Mouse (Mus musculus) lung, adult 2 months (tissue): ENCODE measurements around the gene Il6ra.

Experiments used
- CTCF ChIP-seq: fragments of 200-500 bp; IDR thresholded peaks from 2 replicates; pipeline ENCODE4 v1.5.1; 2011; ENCODE audit warnings: mild to moderate bottlenecking, low read length, control low read depth; ENCODE audit not compliant: insufficient read depth
- POLR2A ChIP-seq: fragments of 200-500 bp; IDR thresholded peaks from 2 replicates; pipeline ENCODE4 v1.6.1; 2011; ENCODE audit warnings: low read depth, mild to moderate bottlenecking, control low read depth, low read length, borderline replicate concordance; ENCODE audit errors: extremely low read depth

DNA sequence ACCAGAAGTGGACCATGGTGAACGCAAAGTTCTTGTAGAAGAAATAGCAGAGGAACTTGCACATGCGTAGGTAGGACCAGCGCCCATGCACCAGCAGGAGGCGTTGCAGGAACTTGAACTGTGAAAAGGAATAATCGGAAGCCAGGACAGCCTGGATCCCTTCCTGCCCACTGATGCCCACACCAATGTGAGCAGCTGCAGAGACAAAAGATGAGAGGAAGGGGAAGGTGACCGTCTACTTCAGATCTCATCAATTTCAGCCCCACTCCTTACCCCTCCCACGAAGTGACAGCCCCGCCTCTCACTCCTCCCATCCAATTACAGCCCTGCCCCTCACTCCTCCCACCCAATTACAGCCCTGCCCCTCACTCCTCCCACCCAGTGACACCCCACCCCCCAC is 32.0 kb upstream of the Il6ra start:
- TF ChIP-seq POLR2A (no peak), CTCF (0 out of 2 replicates have a peak, but pooled peaks have one; percentile 5)
